Mouse (Mus musculus) layer of hippocampus, adult 8-10 months (tissue): Measurements from ENCODE around the gene Hdac5. TPM values are rescaled to one million over a fixed set of nuclear protein-coding genes. Genes with fewer than 3 reads are reported as not detected.

Experiments used
- DNase-seq, 2 experiments: peaks; one replicate each; pipeline ENCODE4 v3.0.0; 2022; ENCODE audit warnings: low spot score in 2 of 2
- total RNA-seq, 4 experiments: library from RNA; stranded (reverse); gene quantifications; 2 replicates each; pipeline ENCODE4 v1.2.4; 2022

Gene Hdac5
- total RNA-seq, 4 experiments from 2014 or later, result 219 to 252 (median 232) TPM

GRCm38 (mm10) chr11:102240636-102241035, 10.7 kb upstream of the Hdac5 start:
- DNase-seq, result no peak

- DNase-seq, result no peak
These were observed 6.1 kb upstream of the Hdac5 start for GRCm38 (mm10) chr11:102236022-102236421.

GRCm38 (mm10) chr11:102229331-102229953, 524 bp downstream of the Hdac5 start:
- no peak for DNase-seq

- DNase-seq, result no peak
These were observed 1.2 kb downstream of the Hdac5 start for GRCm38 (mm10) chr11:102228646-102229268.

DNA sequence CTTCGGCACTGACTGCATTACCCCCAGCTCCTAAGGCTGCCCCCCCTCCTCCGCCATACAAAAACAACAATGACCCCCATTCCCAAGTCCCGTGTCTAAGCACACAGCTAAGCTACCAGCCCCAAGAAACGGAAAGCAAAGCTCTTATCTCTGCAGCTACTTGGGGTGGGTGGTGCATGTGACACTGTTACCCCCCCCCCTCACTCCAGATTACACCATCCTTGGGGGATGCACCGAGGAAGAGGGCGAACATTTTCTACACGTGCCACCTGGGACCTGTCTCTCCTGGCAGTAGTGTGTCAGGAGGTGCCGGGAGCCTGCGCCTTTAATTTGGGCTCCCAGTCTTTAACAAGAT, 1.8 kb downstream of the Hdac5 start:
- no peak for DNase-seq

GRCm38 (mm10) chr11:102227270-102228190, 2.4 kb downstream of the Hdac5 start:
- no peak for DNase-seq

DNA sequence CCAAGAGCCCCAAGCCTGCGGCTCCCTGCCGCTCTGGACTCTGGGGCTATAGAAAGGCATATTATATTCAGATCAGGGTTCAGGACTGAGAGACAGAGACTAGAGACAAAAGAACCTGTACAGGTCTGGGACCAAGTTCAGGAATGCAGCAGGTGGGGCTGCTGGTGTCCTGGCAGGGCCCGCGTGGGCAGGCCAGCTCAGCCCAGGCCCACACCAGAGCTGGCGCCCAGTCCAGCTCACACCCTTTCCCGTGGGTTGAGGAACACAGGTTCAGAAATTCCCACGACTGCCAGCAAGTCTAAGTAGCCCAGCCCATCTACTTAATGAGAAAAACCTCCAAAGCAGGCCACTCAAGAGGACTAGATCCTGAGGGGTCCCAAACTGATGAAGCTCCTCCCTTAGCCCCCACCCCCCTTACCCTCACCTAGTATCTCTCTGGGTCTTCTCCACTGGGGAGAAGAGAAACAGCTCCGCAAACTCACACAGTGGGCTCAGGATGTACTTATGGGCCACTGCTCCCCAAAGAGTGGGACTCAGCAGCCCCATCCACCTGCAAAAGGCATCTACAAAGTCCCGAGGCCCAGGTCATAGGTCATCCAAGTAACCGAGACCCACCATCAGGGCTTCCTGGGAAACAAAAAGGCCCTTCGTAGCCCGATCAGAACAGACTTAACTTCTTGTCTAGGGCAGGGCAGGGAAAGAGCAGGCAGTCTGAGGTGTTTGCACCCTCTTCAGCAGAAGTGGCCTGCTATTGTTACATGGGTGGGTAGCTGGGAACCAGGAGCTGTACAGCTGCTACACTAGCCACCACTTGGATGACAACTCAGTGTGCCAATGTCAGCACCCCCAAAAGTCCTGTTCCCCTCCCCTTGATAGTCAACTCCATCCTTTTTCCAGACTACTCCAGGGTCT, 3.6 kb downstream of the Hdac5 start:
- no peak for DNase-seq

DNA sequence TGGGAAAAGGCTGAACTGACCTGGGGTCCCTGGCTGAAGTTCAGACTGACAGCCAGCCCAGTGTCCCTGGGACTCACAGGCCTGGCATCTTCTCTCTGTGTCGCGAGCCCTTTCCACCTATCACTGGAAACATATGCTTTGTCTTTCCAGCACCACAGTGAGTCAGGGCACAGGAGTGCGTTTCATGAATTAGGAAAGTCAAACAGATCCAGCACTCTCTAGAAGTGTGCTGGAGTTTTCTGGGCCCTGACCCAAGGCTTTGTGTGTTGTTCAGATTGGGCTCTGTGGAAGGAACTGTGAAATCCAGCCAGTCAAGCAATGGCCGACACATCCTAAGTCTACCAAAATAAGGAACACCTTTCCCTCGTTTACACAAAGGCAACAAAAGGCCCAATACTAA, 4.7 kb downstream of the Hdac5 start:
- no peak for DNase-seq

DNA sequence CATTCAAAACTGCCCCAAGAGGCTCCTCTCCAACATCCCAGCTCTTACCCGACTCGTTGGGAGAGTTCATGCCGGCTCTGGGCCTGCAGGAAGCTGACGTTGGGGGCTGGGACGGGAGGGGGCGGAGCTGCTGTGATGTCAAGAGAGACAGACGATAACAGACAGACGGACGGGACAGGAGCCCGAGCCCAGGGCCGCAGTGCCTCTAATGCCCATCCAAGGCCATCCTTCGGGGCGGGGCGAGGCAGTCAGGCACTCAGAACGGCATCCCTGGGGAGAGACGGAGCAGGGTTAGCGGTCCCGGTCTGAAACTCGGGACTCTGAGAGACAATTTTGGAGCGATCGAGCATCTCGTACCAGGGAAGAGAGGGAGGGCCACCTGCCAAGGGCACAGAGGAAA, 5.3 kb downstream of the Hdac5 start:
- DNase-seq, result no peak

DNA sequence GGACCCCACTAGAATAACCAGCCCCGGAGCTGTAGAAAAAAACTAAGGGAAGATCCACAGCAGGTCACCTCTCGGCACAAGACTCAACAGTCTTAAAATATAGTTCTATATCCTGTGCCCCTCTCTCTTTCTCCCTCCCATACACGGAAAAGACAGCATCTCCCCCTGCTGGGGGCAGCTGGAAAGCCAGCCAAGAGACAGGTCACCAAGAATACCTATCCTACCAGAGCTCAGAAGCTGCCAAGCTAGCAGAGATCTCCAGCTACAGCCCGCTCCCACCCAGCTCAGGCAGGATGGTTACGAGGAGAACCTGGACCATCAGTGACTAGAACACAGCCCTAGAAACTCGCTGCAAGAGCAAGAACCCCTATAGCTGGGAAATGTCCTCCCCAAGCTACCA, 6.8 kb downstream of the Hdac5 start:
- no peak for DNase-seq

GRCm38 (mm10) chr11:102221954-102222351, 8.0 kb downstream of the Hdac5 start:
- no peak for DNase-seq

GRCm38 (mm10) chr11:102221243-102221953, 8.6 kb downstream of the Hdac5 start:
- no peak for DNase-seq

- no peak for DNase-seq
These were observed 9.5 kb downstream of the Hdac5 start for GRCm38 (mm10) chr11:102220451-102220850.

GRCm38 (mm10) chr11:102219994-102220346, 10.0 kb downstream of the Hdac5 start:
- no peak for DNase-seq

GRCm38 (mm10) chr11:102219247-102219993, 10.5 kb downstream of the Hdac5 start:
- no peak for DNase-seq

- peak; percentile 95 for DNase-seq
These were observed 11.2 kb downstream of the Hdac5 start for GRCm38 (mm10) chr11:102218783-102219182.

- DNase-seq, result peak in 1 of 2 experiments; percentile 11
These were observed 12.0 kb downstream of the Hdac5 start for GRCm38 (mm10) chr11:102217876-102218430.

GRCm38 (mm10) chr11:102217396-102217795, 12.6 kb downstream of the Hdac5 start:
- DNase-seq, result no peak

- DNase-seq, result no peak
These were observed 13.1 kb downstream of the Hdac5 start for GRCm38 (mm10) chr11:102216886-102217240.
